Mouse (Mus musculus) macrophage (primary cell): Measurements from ENCODE around the gene Nmt1. TPM values are rescaled to one million over a fixed set of nuclear protein-coding genes. Genes with fewer than 3 reads are reported as not detected.
A peak's percentile ranks its signal among the peaks of the same experiment; 100 is the strongest.

Source experiments
- H3K27ac ChIP-seq: fragments of 350-480 bp; formaldehyde crosslinking; 2 replicates; pipeline ENCODE4 v1.9.0; 2021
- H3K36me3 ChIP-seq: fragments of 350-480 bp; formaldehyde crosslinking; 2 replicates; pipeline ENCODE4 v1.9.0; 2021; ENCODE audit errors: inconsistent target
- H3K4me3 ChIP-seq: fragments of 350-480 bp; formaldehyde crosslinking; 2 replicates; pipeline ENCODE4 v1.9.0; 2021; ENCODE audit errors: inconsistent target
- H3K79me2 ChIP-seq: fragments of 350-480 bp; formaldehyde crosslinking; 2 replicates; pipeline ENCODE4 v1.9.0; 2021; ENCODE audit errors: inconsistent target
- WGBS: methylation state at CpG from one replicate; pipeline ENCODE4 v1.1.7; 2026; ENCODE audit warnings: inconsistent platforms; ENCODE audit not compliant: missing documents; 5-methylcytosine and 5-hydroxymethylcytosine counted together
- polyA plus RNA-seq: library from polyadenylated mRNA; stranded (reverse); fragments of 250-400 nt; gene quantifications from 3 replicates; pipeline ENCODE4 v1.2.4, GENCODE M21; 2018; ENCODE audit warnings: inconsistent platforms

Nmt1 gene
- polyA plus RNA-seq, 1 experiment from 2014 or later = 58.0 TPM

GRCm38 (mm10) chr11:103015881-103016825 is 11.8 kb upstream of the Nmt1 start:
- 42% methylated on average over 25 of the region's 27 CpGs for WGBS
- peak overlapping the region; percentile 59 for H3K27ac ChIP-seq
- H3K36me3 ChIP-seq = peaks cover 10% of the 10 kb centered on the region
- peak overlapping the region; percentile 63 for H3K4me3 ChIP-seq
- H3K79me2 ChIP-seq = peaks cover 56% of the 10 kb centered on the region

- 1% methylated on average over 27 of the region's 41 CpGs for WGBS
- Histone ChIP-seq H3K79me2 (peaks cover 48% of the 10 kb centered on the region), H3K36me3 (peaks cover 10% of the 10 kb centered on the region), H3K27ac (no peak overlapping the region), H3K4me3 (peak overlapping the region; percentile 63)
These were observed 11.1 kb upstream of the Nmt1 start for GRCm38 (mm10) chr11:103016930-103017329.

- Histone ChIP-seq H3K4me3 (no peak overlapping the region), H3K36me3 (peaks cover 10% of the 10 kb centered on the region), H3K27ac (no peak overlapping the region), H3K79me2 (peaks cover 43% of the 10 kb centered on the region)
- WGBS = 91% methylated on average over 9 of the region's 9 CpGs
These were observed 10.3 kb upstream of the Nmt1 start for GRCm38 (mm10) chr11:103017661-103018060.

GRCm38 (mm10) chr11:103018860-103019259 is 9.1 kb upstream of the Nmt1 start:
- peaks cover 4% of the 10 kb centered on the region; the same call in 1 of the 2 replicates for H3K36me3 ChIP-seq
- no peak overlapping the region for H3K27ac ChIP-seq
- H3K4me3 ChIP-seq = no peak overlapping the region
- WGBS = 96% methylated on average over 6 of the region's 6 CpGs
- H3K79me2 ChIP-seq = peaks cover 43% of the 10 kb centered on the region

GRCm38 (mm10) chr11:103019325-103019724 is 8.7 kb upstream of the Nmt1 start:
- 93% methylated on average over 7 of the region's 7 CpGs for WGBS
- Histone ChIP-seq H3K36me3 (peaks cover 4% of the 10 kb centered on the region; the same call in 1 of the 2 replicates), H3K4me3 (no peak overlapping the region), H3K79me2 (peaks cover 48% of the 10 kb centered on the region), H3K27ac (no peak overlapping the region)

- H3K27ac ChIP-seq = peak overlapping the region; percentile 72
- H3K4me3 ChIP-seq = no peak overlapping the region
- peaks cover 10% of the 10 kb centered on the region; the same call in 1 of the 2 replicates for H3K36me3 ChIP-seq
- WGBS = 96% methylated on average over 3 of the region's 3 CpGs
- H3K79me2 ChIP-seq = peaks cover 49% of the 10 kb centered on the region
These were observed 7.2 kb upstream of the Nmt1 start for GRCm38 (mm10) chr11:103020713-103021335.

- no peak overlapping the region for H3K4me3 ChIP-seq
- peaks cover 51% of the 10 kb centered on the region for H3K79me2 ChIP-seq
- WGBS = 96% methylated on average over 3 of the region's 3 CpGs
- peaks cover 8% of the 10 kb centered on the region; the same call in 1 of the 2 replicates for H3K36me3 ChIP-seq
- no peak overlapping the region for H3K27ac ChIP-seq
These were observed 4.0 kb upstream of the Nmt1 start for GRCm38 (mm10) chr11:103023974-103024373.

GRCm38 (mm10) chr11:103026901-103027300 is 1.1 kb upstream of the Nmt1 start:
- Histone ChIP-seq H3K79me2 (peaks cover 73% of the 10 kb centered on the region), H3K27ac (peak overlapping the region; percentile 98), H3K36me3 (peaks cover 6% of the 10 kb centered on the region; the same call in 1 of the 2 replicates), H3K4me3 (peak overlapping the region; percentile 89)
- WGBS = 31% methylated on average over 3 of the region's 3 CpGs

GRCm38 (mm10) chr11:103027570-103028175 is 317 bp upstream of the Nmt1 start:
- WGBS = 7% methylated on average over 8 of the region's 8 CpGs
- Histone ChIP-seq H3K4me3 (peak overlapping the region; percentile 89), H3K36me3 (peaks cover 6% of the 10 kb centered on the region; the same call in 1 of the 2 replicates), H3K27ac (peak overlapping the region; percentile 98), H3K79me2 (peaks cover 78% of the 10 kb centered on the region)

- Histone ChIP-seq H3K4me3 (no peak overlapping the region), H3K27ac (0 out of 2 replicates have a peak overlapping the region, but pooled peaks have one; percentile 13), H3K79me2 (peaks cover 97% of the 10 kb centered on the region), H3K36me3 (no peaks in the 10 kb centered on the region; the same call in 1 of the 2 replicates)
- 81% methylated on average over 3 of the region's 3 CpGs for WGBS
These were observed 5.0 kb downstream of the Nmt1 start for GRCm38 (mm10) chr11:103033030-103033429.

GRCm38 (mm10) chr11:103035007-103035406 is 7.0 kb downstream of the Nmt1 start:
- WGBS = 90% methylated on average over 6 of the region's 6 CpGs
- Histone ChIP-seq H3K36me3 (peaks cover 5% of the 10 kb centered on the region; the same call in 1 of the 2 replicates), H3K4me3 (no peak overlapping the region), H3K27ac (no peak overlapping the region), H3K79me2 (peaks cover 100% of the 10 kb centered on the region)

- Histone ChIP-seq H3K27ac (no peak overlapping the region), H3K4me3 (no peak overlapping the region), H3K79me2 (peaks cover 100% of the 10 kb centered on the region), H3K36me3 (peaks cover 12% of the 10 kb centered on the region; the same call in 1 of the 2 replicates)
- WGBS = 94% methylated on average over 8 of the region's 8 CpGs
These were observed 9.0 kb downstream of the Nmt1 start for GRCm38 (mm10) chr11:103036881-103037465.

GRCm38 (mm10) chr11:103038037-103038436 is 10.0 kb downstream of the Nmt1 start:
- H3K4me3 ChIP-seq = no peak overlapping the region
- peaks cover 100% of the 10 kb centered on the region for H3K79me2 ChIP-seq
- H3K27ac ChIP-seq = no peak overlapping the region
- peaks cover 16% of the 10 kb centered on the region for H3K36me3 ChIP-seq
- WGBS = 84% methylated on average over 6 of the region's 6 CpGs

GRCm38 (mm10) chr11:103042828-103043227 is 14.8 kb downstream of the Nmt1 start:
- no peak overlapping the region for H3K27ac ChIP-seq
- H3K79me2 ChIP-seq = peaks cover 83% of the 10 kb centered on the region
- no peak overlapping the region for H3K4me3 ChIP-seq
- WGBS = 94% methylated on average over 4 of the region's 4 CpGs
- peaks cover 58% of the 10 kb centered on the region for H3K36me3 ChIP-seq
